Mouse (Mus musculus) heart, embryonic 13.5 days (tissue): Measurements from ENCODE around the gene Rims1. TPM values are rescaled to one million over a fixed set of nuclear protein-coding genes. Genes with fewer than 3 reads are reported as not detected.

Source experiments
- ATAC-seq: fragments of 200-750 bp; cut with Nextera tagmentation; 2 replicates; pipeline ENCODE4 v1.8.0; 2017; ENCODE audit warnings: moderate TSS enrichment; ENCODE audit not compliant: insufficient number of reproducible peaks, low FRiP score, low TSS enrichment; ENCODE audit errors: extremely low read depth
- H3K27ac ChIP-seq: fragments of 300-500 bp; sonication (generic); replicated peaks from 2 replicates; pipeline ENCODE4 v1.5.1; 2015; ENCODE audit warnings: moderate library complexity, mild to moderate bottlenecking, inconsistent platforms
- H3K27me3 ChIP-seq: fragments of 300-500 bp; sonication (generic); replicated peaks from 2 replicates; pipeline ENCODE4 v1.6.1; 2015; ENCODE audit warnings: mild to moderate bottlenecking, inconsistent platforms
- H3K36me3 ChIP-seq: fragments of 300-500 bp; sonication (generic); 2 replicates; pipeline ENCODE4 v1.6.1; 2015; ENCODE audit warnings: mild to moderate bottlenecking, inconsistent platforms
- H3K4me1 ChIP-seq: fragments of 300-500 bp; sonication (generic); 2 replicates; pipeline ENCODE4 v1.6.1; 2015; ENCODE audit warnings: inconsistent platforms
- H3K4me2 ChIP-seq: fragments of 300-500 bp; sonication (generic); 2 replicates; pipeline ENCODE4 v1.6.1; 2015; ENCODE audit warnings: inconsistent platforms, mild to moderate bottlenecking, moderate library complexity
- H3K4me3 ChIP-seq: fragments of 300-500 bp; sonication (generic); 2 replicates; pipeline ENCODE4 v1.5.1; 2015; ENCODE audit warnings: moderate library complexity, mild to moderate bottlenecking, inconsistent platforms
- H3K9ac ChIP-seq: fragments of 300-500 bp; sonication (generic); 2 replicates; pipeline ENCODE4 v1.6.1; 2015; ENCODE audit warnings: inconsistent platforms, mild to moderate bottlenecking, moderate library complexity
- H3K9me3 ChIP-seq: fragments of 300-500 bp; sonication (generic); 2 replicates; pipeline ENCODE4 v1.6.1; 2016; ENCODE audit warnings: inconsistent platforms
- WGBS: fragments of 180-500 bp; shearing (Covaris S2); methylation state at CpG from one replicate; pipeline ENCODE4 v1.1.7; 2015; ENCODE audit warnings: mixed read lengths; 5-methylcytosine and 5-hydroxymethylcytosine counted together
- polyA plus RNA-seq: library from polyadenylated mRNA; unstranded; fragments of >200 nt; fragmentation: Nextera tagmentation; extraction: Ambion mirVana; gene quantifications from 2 replicates; pipeline ENCODE4 v1.2.1, GENCODE M21; 2015

Rims1 gene
- polyA plus RNA-seq, 1 experiment from 2014 or later: 1.4 TPM

- Histone ChIP-seq H3K27ac (no peak overlapping the region), H3K36me3 (no peaks in the 10 kb centered on the region), H3K4me3 (no peak overlapping the region), H3K27me3 (no peaks in the 10 kb centered on the region), H3K4me1 (peaks cover 7% of the 10 kb centered on the region; the same call in 1 of the 2 replicates), H3K4me2 (no peak overlapping the region), H3K9ac (no peak overlapping the region), H3K9me3 (no peaks in the 10 kb centered on the region)
- WGBS: 36% methylated on average over 3 of the region's 3 CpGs
- ATAC-seq: no peak
Observed at GRCm38 (mm10) chr1:22579470-22579869, 226.3 kb downstream of the Rims1 start.

GRCm38 (mm10) chr1:22572720-22573119 is 233.1 kb downstream of the Rims1 start:
- Histone ChIP-seq H3K9ac (no peak overlapping the region), H3K27me3 (no peaks in the 10 kb centered on the region), H3K9me3 (no peaks in the 10 kb centered on the region), H3K4me3 (no peak overlapping the region), H3K4me2 (no peak overlapping the region), H3K36me3 (no peaks in the 10 kb centered on the region), H3K4me1 (no peaks in the 10 kb centered on the region), H3K27ac (no peak overlapping the region)
- 78% methylated on average over 1 of the region's 1 CpGs for WGBS
- ATAC-seq: no peak

GRCm38 (mm10) chr1:22546273-22546672 is 259.5 kb downstream of the Rims1 start:
- WGBS: 65% methylated on average over 1 of the region's 1 CpGs
- no peak for ATAC-seq

GRCm38 (mm10) chr1:22538129-22538528 is 267.7 kb downstream of the Rims1 start:
- no peaks in the 10 kb centered on the region for H3K9me3 ChIP-seq
- no peak overlapping the region for H3K4me2 ChIP-seq
- no peak overlapping the region for H3K9ac ChIP-seq
- peaks cover 39% of the 10 kb centered on the region for H3K27me3 ChIP-seq
- ATAC-seq: no peak
- WGBS: 67% methylated on average over 7 of the region's 7 CpGs
- H3K36me3 ChIP-seq: no peaks in the 10 kb centered on the region
- H3K4me1 ChIP-seq: peaks cover under 1% of the 10 kb centered on the region; the same call in 1 of the 2 replicates
- no peak overlapping the region for H3K27ac ChIP-seq
- no peak overlapping the region for H3K4me3 ChIP-seq

More at GRCm38 (mm10) chr1:22546273-22546672, 259.5 kb downstream of the Rims1 start:
- Histone ChIP-seq H3K4me2 (no peak overlapping the region), H3K9ac (no peak overlapping the region), H3K27ac (no peak overlapping the region), H3K9me3 (no peaks in the 10 kb centered on the region), H3K4me1 (no peaks in the 10 kb centered on the region), H3K4me3 (no peak overlapping the region), H3K36me3 (no peaks in the 10 kb centered on the region), H3K27me3 (no peaks in the 10 kb centered on the region)

- no peak overlapping the region for H3K9ac ChIP-seq
- no peak overlapping the region for H3K4me3 ChIP-seq
- peaks cover 4% of the 10 kb centered on the region; the same call in 1 of the 2 replicates for H3K4me1 ChIP-seq
- no peak for ATAC-seq
- H3K36me3 ChIP-seq: no peaks in the 10 kb centered on the region
- H3K4me2 ChIP-seq: no peak overlapping the region
- WGBS: 78% methylated on average over 2 of the region's 2 CpGs
- no peaks in the 10 kb centered on the region for H3K9me3 ChIP-seq
- H3K27ac ChIP-seq: no peak overlapping the region
- H3K27me3 ChIP-seq: peaks cover 49% of the 10 kb centered on the region
Observed at GRCm38 (mm10) chr1:22536776-22537175, 269.0 kb downstream of the Rims1 start.

- WGBS: 51% methylated on average over 4 of the region's 4 CpGs
- no peak for ATAC-seq
- no peak overlapping the region for H3K27ac ChIP-seq
- no peaks in the 10 kb centered on the region for H3K36me3 ChIP-seq
- peaks cover 4% of the 10 kb centered on the region; the same call in 1 of the 2 replicates for H3K4me1 ChIP-seq
- peaks cover 59% of the 10 kb centered on the region for H3K27me3 ChIP-seq
- H3K9me3 ChIP-seq: no peaks in the 10 kb centered on the region
- H3K4me2 ChIP-seq: no peak overlapping the region
- H3K4me3 ChIP-seq: no peak overlapping the region
- H3K9ac ChIP-seq: no peak overlapping the region
Observed at GRCm38 (mm10) chr1:22535049-22535448, 270.7 kb downstream of the Rims1 start.

GRCm38 (mm10) chr1:22533146-22534096 is 272.4 kb downstream of the Rims1 start:
- no peaks in the 10 kb centered on the region for H3K9me3 ChIP-seq
- peak; percentile 37; the same call in 1 of the 2 replicates for ATAC-seq
- peak overlapping the region; percentile 77 for H3K9ac ChIP-seq
- under 1% methylated on average over 111 of the region's 112 CpGs for WGBS
- H3K4me2 ChIP-seq: peak overlapping the region; percentile 97
- H3K4me3 ChIP-seq: peak overlapping the region; percentile 76
- H3K27ac ChIP-seq: no peak overlapping the region
- peaks cover 59% of the 10 kb centered on the region for H3K27me3 ChIP-seq
- peaks cover 4% of the 10 kb centered on the region; the same call in 1 of the 2 replicates for H3K4me1 ChIP-seq
- H3K36me3 ChIP-seq: no peaks in the 10 kb centered on the region

GRCm38 (mm10) chr1:22515103-22515502 is 290.7 kb downstream of the Rims1 start:
- H3K36me3 ChIP-seq: no peaks in the 10 kb centered on the region
- 76% methylated on average over 4 of the region's 4 CpGs for WGBS
- ATAC-seq: no peak
- no peaks in the 10 kb centered on the region for H3K4me1 ChIP-seq
- no peaks in the 10 kb centered on the region for H3K27me3 ChIP-seq
- H3K4me3 ChIP-seq: no peak overlapping the region
- no peak overlapping the region for H3K4me2 ChIP-seq
- H3K9me3 ChIP-seq: no peaks in the 10 kb centered on the region
- no peak overlapping the region for H3K27ac ChIP-seq
- no peak overlapping the region for H3K9ac ChIP-seq

GRCm38 (mm10) chr1:22512421-22512820 is 293.4 kb downstream of the Rims1 start:
- H3K27me3 ChIP-seq: no peaks in the 10 kb centered on the region
- H3K9me3 ChIP-seq: no peaks in the 10 kb centered on the region
- no peak overlapping the region for H3K9ac ChIP-seq
- no peak overlapping the region for H3K4me2 ChIP-seq
- 82% methylated on average over 16 of the region's 16 CpGs for WGBS
- H3K4me3 ChIP-seq: no peak overlapping the region
- no peaks in the 10 kb centered on the region for H3K4me1 ChIP-seq
- no peak for ATAC-seq
- no peak overlapping the region for H3K27ac ChIP-seq
- no peaks in the 10 kb centered on the region for H3K36me3 ChIP-seq

GRCm38 (mm10) chr1:22511614-22512013 is 294.2 kb downstream of the Rims1 start:
- H3K9ac ChIP-seq: no peak overlapping the region
- no peaks in the 10 kb centered on the region for H3K9me3 ChIP-seq
- no peak overlapping the region for H3K27ac ChIP-seq
- H3K4me1 ChIP-seq: no peaks in the 10 kb centered on the region
- ATAC-seq: no peak
- WGBS: 80% methylated on average over 9 of the region's 9 CpGs
- H3K4me3 ChIP-seq: no peak overlapping the region
- no peak overlapping the region for H3K4me2 ChIP-seq
- no peaks in the 10 kb centered on the region for H3K36me3 ChIP-seq
- H3K27me3 ChIP-seq: no peaks in the 10 kb centered on the region

- no peaks in the 10 kb centered on the region for H3K27me3 ChIP-seq
- 60% methylated on average over 11 of the region's 11 CpGs for WGBS
- H3K4me2 ChIP-seq: no peak overlapping the region
- H3K9me3 ChIP-seq: no peaks in the 10 kb centered on the region
- H3K9ac ChIP-seq: no peak overlapping the region
- H3K27ac ChIP-seq: no peak overlapping the region
- ATAC-seq: no peak
- H3K4me1 ChIP-seq: no peaks in the 10 kb centered on the region
- H3K4me3 ChIP-seq: no peak overlapping the region
- no peaks in the 10 kb centered on the region for H3K36me3 ChIP-seq
Observed at GRCm38 (mm10) chr1:22508735-22509615, 296.8 kb downstream of the Rims1 start.
